Mouse (Mus musculus) midbrain, postnatal 0 days (tissue): ENCODE results near the gene Lrcol1. TPM values are rescaled to one million over a fixed set of nuclear protein-coding genes. Genes with fewer than 3 reads are reported as not detected.
A peak's percentile ranks its signal among the peaks of the same experiment; 100 is the strongest.

Source experiments
- ATAC-seq: fragments of 200-750 bp; cut with Nextera tagmentation; 2 replicates; pipeline ENCODE4 v1.8.0; 2017; ENCODE audit warnings: moderate number of reproducible peaks, mild to moderate bottlenecking, moderate TSS enrichment, moderate library complexity; ENCODE audit not compliant: low FRiP score
- DNase-seq: peaks from one replicate; pipeline ENCODE4 v3.0.0-alpha.2; 2015; ENCODE audit warnings: low spot score
- H3K27ac ChIP-seq: fragments of 300-500 bp; sonication (generic); 2 replicates; pipeline ENCODE4 v1.5.1; 2014; ENCODE audit warnings: low read depth, mild to moderate bottlenecking, low read length, mixed read lengths
- H3K27me3 ChIP-seq: fragments of 300-500 bp; sonication (generic); 2 replicates; pipeline ENCODE4 v1.6.1; 2014; ENCODE audit warnings: low read length, control low read depth, mixed read lengths; ENCODE audit not compliant: insufficient read depth
- H3K36me3 ChIP-seq: fragments of 300-500 bp; sonication (generic); 2 replicates; pipeline ENCODE4 v1.6.1; 2014; ENCODE audit warnings: low read length, control low read depth, mixed read lengths; ENCODE audit not compliant: insufficient read depth
- H3K4me1 ChIP-seq: fragments of 300-500 bp; sonication (generic); 2 replicates; pipeline ENCODE4 v1.6.1; 2014; ENCODE audit warnings: mild to moderate bottlenecking, control low read depth, antibody characterized with exemption, low read length, mixed read lengths; ENCODE audit not compliant: insufficient read depth
- H3K4me2 ChIP-seq: fragments of 300-500 bp; sonication (generic); 2 replicates; pipeline ENCODE4 v1.6.1; 2014; ENCODE audit warnings: low read depth, mild to moderate bottlenecking, low read length, mixed read lengths; ENCODE audit not compliant: poor library complexity, severe bottlenecking
- H3K4me3 ChIP-seq: fragments of 300-500 bp; sonication (generic); 2 replicates; pipeline ENCODE4 v1.5.1; 2014; ENCODE audit warnings: low read depth, mild to moderate bottlenecking, low read length, moderate library complexity
- H3K9ac ChIP-seq: fragments of 300-500 bp; sonication (generic); replicated peaks from 2 replicates; pipeline ENCODE4 v1.6.1; 2014; ENCODE audit warnings: mild to moderate bottlenecking, low read length, moderate library complexity, mixed read lengths; ENCODE audit not compliant: poor library complexity, severe bottlenecking
- H3K9me3 ChIP-seq: fragments of 300-500 bp; sonication (generic); 2 replicates; pipeline ENCODE4 v1.6.1; 2016; ENCODE audit warnings: low read length, control low read depth
- CTCF ChIP-seq: IDR thresholded peaks from 2 replicates; pipeline ENCODE4 v1.5.1; 2016; ENCODE audit warnings: antibody characterized with exemption, mild to moderate bottlenecking
- WGBS: fragments of 180-500 bp; shearing (Covaris S2); extraction: QIAGEN DNeasy Blood & Tissue Kit; methylation state at CpG from one replicate; pipeline ENCODE4 v1.1.7; 2014; 5-methylcytosine and 5-hydroxymethylcytosine counted together
- polyA plus RNA-seq: library from polyadenylated mRNA; unstranded; fragments of >200 nt; fragmentation: Nextera tagmentation; extraction: Ambion mirVana; gene quantifications from 2 replicates; pipeline ENCODE4 v1.2.1, GENCODE M21; 2015
- total RNA-seq: library from RNA; depleted of rRNA; stranded (reverse); fragments of >200 nt; gene quantifications from 2 replicates; pipeline ENCODE4 v1.2.3, GENCODE M21; 2014

Gene Lrcol1
- total and polyA plus RNA-seq, 2 experiments from 2014 or later = not detected

GRCm38 (mm10) chr5:110338792-110339191 is 5.7 kb upstream of the Lrcol1 start:
- no peak overlapping the region for H3K4me2 ChIP-seq
- 95% methylated on average over 2 of the region's 2 CpGs for WGBS
- ATAC-seq (no peak), DNase-seq (no peak)
- no peak overlapping the region for H3K4me3 ChIP-seq
- no peak for TF ChIP-seq CTCF
- no peaks in the 10 kb centered on the region for H3K27me3 ChIP-seq
- H3K27ac ChIP-seq = no peak overlapping the region
- H3K9ac ChIP-seq = no peak overlapping the region
- H3K4me1 ChIP-seq = peaks cover 4% of the 10 kb centered on the region; the same call in 1 of the 2 replicates
- H3K36me3 ChIP-seq = no peaks in the 10 kb centered on the region
- no peaks in the 10 kb centered on the region for H3K9me3 ChIP-seq

- Histone ChIP-seq H3K27ac (no peak within 1 kb of the TSS), H3K9ac (peak within 1 kb of the TSS; percentile 74), H3K4me1 (peaks cover 4% of the 10 kb centered on the region; the same call in 1 of the 2 replicates), H3K4me2 (peak within 1 kb of the TSS; percentile 82), H3K9me3 (no peaks in the 10 kb centered on the region), H3K27me3 (no peaks in the 10 kb centered on the region), H3K4me3 (peak within 1 kb of the TSS; percentile 52), H3K36me3 (no peaks in the 10 kb centered on the region)
- DNase-seq (peak; percentile 13), ATAC-seq (peak; percentile 67)
- TF ChIP-seq CTCF = no peak
- 1% methylated on average over 43 of the region's 43 CpGs for WGBS
These were observed 1.8 kb upstream of the Lrcol1 start, which contains the start of gene P2rx2 for GRCm38 (mm10) chr5:110342648-110343284. Gene P2rx2, minus strand, starts transcription at chr5:110343212.

- Histone ChIP-seq H3K4me2 (no peak overlapping the region), H3K9me3 (no peaks in the 10 kb centered on the region), H3K27ac (no peak overlapping the region), H3K27me3 (no peaks in the 10 kb centered on the region), H3K9ac (no peak overlapping the region), H3K36me3 (no peaks in the 10 kb centered on the region), H3K4me1 (peaks cover 4% of the 10 kb centered on the region; the same call in 1 of the 2 replicates), H3K4me3 (no peak overlapping the region)
- ATAC-seq (no peak), DNase-seq (no peak)
- WGBS = 89% methylated on average over 4 of the region's 4 CpGs
- TF ChIP-seq CTCF = no peak
These were observed 1.0 kb downstream of the Lrcol1 start for GRCm38 (mm10) chr5:110345553-110345952.

GRCm38 (mm10) chr5:110347006-110347405 is 2.5 kb downstream of the Lrcol1 start:
- Histone ChIP-seq H3K36me3 (no peaks in the 10 kb centered on the region), H3K27ac (no peak overlapping the region), H3K27me3 (no peaks in the 10 kb centered on the region), H3K9me3 (no peaks in the 10 kb centered on the region), H3K4me3 (no peak overlapping the region), H3K9ac (no peak overlapping the region), H3K4me2 (no peak overlapping the region), H3K4me1 (peaks cover 4% of the 10 kb centered on the region; the same call in 1 of the 2 replicates)
- 85% methylated on average over 8 of the region's 8 CpGs for WGBS
- TF ChIP-seq CTCF = no peak
- no peak for DNase-seq
- ATAC-seq = no peak

- no peak overlapping the region for H3K4me3 ChIP-seq
- peak; percentile 67 for TF ChIP-seq CTCF
- H3K9me3 ChIP-seq = no peaks in the 10 kb centered on the region
- no peaks in the 10 kb centered on the region for H3K36me3 ChIP-seq
- peak; percentile 39 for DNase-seq
- no peak overlapping the region for H3K4me2 ChIP-seq
- H3K9ac ChIP-seq = no peak overlapping the region
- no peak for ATAC-seq
- no peaks in the 10 kb centered on the region for H3K4me1 ChIP-seq
- H3K27me3 ChIP-seq = no peaks in the 10 kb centered on the region
- WGBS = 14% methylated on average over 7 of the region's 7 CpGs
- no peak overlapping the region for H3K27ac ChIP-seq
These were observed 10.2 kb downstream of the Lrcol1 start for GRCm38 (mm10) chr5:110354716-110355115.

- 34% methylated on average over 9 of the region's 9 CpGs for WGBS
- peak; percentile 53 for ATAC-seq
- H3K4me1 ChIP-seq = no peaks in the 10 kb centered on the region
These were observed 13.1 kb downstream of the Lrcol1 start for GRCm38 (mm10) chr5:110357531-110358179.

More at GRCm38 (mm10) chr5:110357531-110358179, 13.1 kb downstream of the Lrcol1 start:
- Histone ChIP-seq H3K9me3 (no peaks in the 10 kb centered on the region), H3K27me3 (no peaks in the 10 kb centered on the region), H3K9ac (no peak overlapping the region), H3K4me3 (no peak overlapping the region), H3K36me3 (peaks cover 3% of the 10 kb centered on the region; the same call in 1 of the 2 replicates), H3K4me2 (no peak overlapping the region), H3K27ac (no peak overlapping the region)
- DNase-seq = peak; percentile 88
- peak; percentile 92 for TF ChIP-seq CTCF
